Mouse (Mus musculus) adrenal gland, adult 18-20 months (tissue): Measurements from ENCODE around the gene Gstp1. TPM values are rescaled to one million over a fixed set of nuclear protein-coding genes. Genes with fewer than 3 reads are reported as not detected.
A peak's percentile ranks its signal among the peaks of the same experiment; 100 is the strongest.
"Not testable (repeated sequence)": the region's sequence is repeated elsewhere in the genome, so short reads cannot be mapped to it uniquely, and the experiment has no call there.

Source experiments
- DNase-seq, 2 experiments: peaks; one replicate each; pipeline ENCODE4 v3.0.0; 2021 to 2022; ENCODE audit warnings: low spot score in 2 of 2
- total RNA-seq, 2 experiments: library from RNA; stranded (reverse); gene quantifications; 1 replicate in 1 of 2; 2 replicates in 1 of 2; pipeline ENCODE4 v1.2.3; 2021

Gene Gstp1
- total RNA-seq, 2 experiments from 2014 or later = 392 to 420 TPM

GRCm38 (mm10) chr19:4060899-4061465 is 23.2 kb upstream of the Gstp1 start:
- DNase-seq = no peak

GRCm38 (mm10) chr19:4060044-4060898 is 22.5 kb upstream of the Gstp1 start:
- not testable (repeated sequence) for DNase-seq

GRCm38 (mm10) chr19:4059069-4059740 is 21.4 kb upstream of the Gstp1 start, which contains the start of gene Gstp3:
Gene Gstp3 (minus strand): TSS chr19:4059569.
- no peak for DNase-seq

GRCm38 (mm10) chr19:4058581-4058980 is 20.8 kb upstream of the Gstp1 start:
- DNase-seq = no peak

GRCm38 (mm10) chr19:4057962-4058361 is 20.2 kb upstream of the Gstp1 start:
- DNase-seq = no peak

- DNase-seq = no peak
Measured at GRCm38 (mm10) chr19:4057389-4057788, 19.6 kb upstream of the Gstp1 start.

- DNase-seq = no peak
Measured at GRCm38 (mm10) chr19:4056727-4057126, 18.9 kb upstream of the Gstp1 start.

GRCm38 (mm10) chr19:4055947-4056693 is 18.3 kb upstream of the Gstp1 start:
- DNase-seq = no peak

GRCm38 (mm10) chr19:4055216-4055946 is 17.6 kb upstream of the Gstp1 start:
- no peak for DNase-seq

- no peak for DNase-seq
Measured at GRCm38 (mm10) chr19:4054613-4055012, 16.8 kb upstream of the Gstp1 start.

GRCm38 (mm10) chr19:4052516-4053030 is 14.8 kb upstream of the Gstp1 start:
- no peak for DNase-seq

GRCm38 (mm10) chr19:4051741-4052515 is 14.1 kb upstream of the Gstp1 start:
- peak; percentile 68 to 80 for DNase-seq

- DNase-seq = no peak
Measured at GRCm38 (mm10) chr19:4051016-4051415, 13.2 kb upstream of the Gstp1 start.

- not testable (repeated sequence) for DNase-seq
Measured at GRCm38 (mm10) chr19:4049069-4049468, 11.3 kb upstream of the Gstp1 start.

- DNase-seq = peak; percentile 82 to 84
Measured at GRCm38 (mm10) chr19:4047859-4048258, 10.1 kb upstream of the Gstp1 start.

- no peak for DNase-seq
Measured at GRCm38 (mm10) chr19:4046866-4047254, 9.1 kb upstream of the Gstp1 start.

GRCm38 (mm10) chr19:4045966-4046865 is 8.4 kb upstream of the Gstp1 start, which contains the start of gene Gstp2:
Gene Gstp2 (minus strand): TSS chr19:4046023.
- DNase-seq = peak; percentile 58 to 65

- DNase-seq = not testable (repeated sequence)
Measured at GRCm38 (mm10) chr19:4044109-4044508, 6.3 kb upstream of the Gstp1 start.
